Mouse (Mus musculus) kidney, postnatal 14 days (tissue): ENCODE data around the gene Tmem110.
A peak's percentile ranks its signal among the peaks of the same experiment; 100 is the strongest.

ENCODE experiments used
- DNase-seq: peaks from one replicate; pipeline ENCODE4 v3.0.0; 2022; ENCODE audit warnings: mixed read lengths

Tmem110 gene

DNA sequence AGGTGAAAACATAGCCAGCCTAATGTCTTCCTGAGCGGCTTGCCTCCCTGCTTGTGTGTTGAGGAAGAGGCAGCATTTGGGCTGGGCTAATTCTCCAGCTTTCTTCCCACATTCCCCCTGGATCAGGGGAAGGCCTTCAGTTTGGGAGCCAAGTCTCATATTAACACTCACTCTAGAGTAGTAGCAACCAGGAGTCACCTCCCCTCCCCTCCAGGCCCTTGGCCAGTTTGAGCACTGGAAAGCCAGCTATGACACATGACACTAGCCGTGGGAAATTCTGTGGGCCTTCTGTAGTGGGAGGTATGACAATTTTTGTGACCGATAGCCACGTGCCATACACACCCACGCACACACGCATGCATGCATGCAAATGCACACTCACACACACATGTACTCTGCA, 80.6 kb downstream of the Tmem110 start:
- DNase-seq, result no peak

DNA sequence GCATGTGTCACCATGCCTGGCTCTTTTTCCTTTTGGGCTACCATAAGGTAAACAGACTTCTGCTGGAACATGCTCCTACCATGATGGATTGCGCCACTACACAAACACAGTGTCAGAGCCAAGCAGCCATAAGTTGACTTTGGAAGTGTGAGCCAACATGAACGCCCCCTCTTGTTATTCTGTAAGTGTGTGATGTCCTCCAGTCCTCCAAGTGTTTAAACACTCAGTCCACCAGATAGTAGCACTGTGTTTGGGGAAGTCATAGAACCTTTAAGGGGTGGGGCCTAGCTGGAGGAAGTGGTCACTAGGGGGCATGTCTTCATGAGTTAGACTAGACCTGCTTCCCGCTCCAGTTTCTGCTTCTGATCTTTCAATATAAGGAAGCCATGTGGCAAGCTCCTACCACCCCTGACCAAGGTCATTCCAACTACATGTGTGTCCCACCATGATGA, 82.5 kb downstream of the Tmem110 start:
- no peak for DNase-seq

DNA sequence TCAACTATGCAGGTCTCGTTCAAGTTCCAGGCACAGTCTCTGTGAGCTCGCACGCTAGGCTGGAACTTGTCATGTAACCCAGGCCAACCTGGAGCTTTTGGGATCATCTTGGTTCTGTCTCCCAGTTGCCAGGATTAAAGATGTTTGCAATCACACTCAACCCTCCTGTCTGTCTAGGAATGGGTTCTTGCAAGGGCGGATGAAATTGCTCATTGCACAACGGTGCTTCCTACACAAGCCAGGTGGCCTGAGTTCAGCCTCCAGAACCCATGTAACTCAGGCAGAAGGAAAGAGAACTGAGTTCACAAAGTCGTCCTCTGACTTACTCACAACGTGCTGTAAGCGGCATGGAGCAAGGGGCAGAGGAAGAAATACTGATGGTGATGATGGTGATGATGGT, 85.8 kb downstream of the Tmem110 start:
- DNase-seq, result no peak

GRCm38 (mm10) chr14:30912641-30913040, 87.3 kb downstream of the Tmem110 start:
- peak; percentile 39 for DNase-seq

DNA sequence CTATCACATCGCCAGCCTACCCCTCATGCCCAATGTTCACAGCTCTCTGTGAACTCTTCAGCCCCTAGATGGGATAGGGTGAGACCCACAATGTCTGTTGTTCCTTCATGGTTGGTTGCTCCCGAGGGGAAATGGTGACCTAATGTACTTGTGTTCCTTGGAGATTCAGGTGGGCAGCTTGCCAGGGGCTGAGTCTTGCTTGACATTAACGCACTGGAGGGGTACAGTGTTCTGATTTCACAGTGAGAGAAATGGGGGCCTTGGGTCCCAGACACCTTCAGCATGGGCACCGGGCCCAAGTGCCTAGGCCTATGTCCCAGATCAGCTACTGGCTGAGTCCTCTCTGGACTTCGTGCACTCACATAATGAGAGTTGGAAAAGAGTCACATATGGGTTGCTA, 88.0 kb downstream of the Tmem110 start:
- DNase-seq, result peak; percentile 69

GRCm38 (mm10) chr14:30916516-30916915, 91.1 kb downstream of the Tmem110 start:
- no peak for DNase-seq

- DNase-seq, result no peak
These were observed 96.8 kb downstream of the Tmem110 start for GRCm38 (mm10) chr14:30922053-30922670.

DNA sequence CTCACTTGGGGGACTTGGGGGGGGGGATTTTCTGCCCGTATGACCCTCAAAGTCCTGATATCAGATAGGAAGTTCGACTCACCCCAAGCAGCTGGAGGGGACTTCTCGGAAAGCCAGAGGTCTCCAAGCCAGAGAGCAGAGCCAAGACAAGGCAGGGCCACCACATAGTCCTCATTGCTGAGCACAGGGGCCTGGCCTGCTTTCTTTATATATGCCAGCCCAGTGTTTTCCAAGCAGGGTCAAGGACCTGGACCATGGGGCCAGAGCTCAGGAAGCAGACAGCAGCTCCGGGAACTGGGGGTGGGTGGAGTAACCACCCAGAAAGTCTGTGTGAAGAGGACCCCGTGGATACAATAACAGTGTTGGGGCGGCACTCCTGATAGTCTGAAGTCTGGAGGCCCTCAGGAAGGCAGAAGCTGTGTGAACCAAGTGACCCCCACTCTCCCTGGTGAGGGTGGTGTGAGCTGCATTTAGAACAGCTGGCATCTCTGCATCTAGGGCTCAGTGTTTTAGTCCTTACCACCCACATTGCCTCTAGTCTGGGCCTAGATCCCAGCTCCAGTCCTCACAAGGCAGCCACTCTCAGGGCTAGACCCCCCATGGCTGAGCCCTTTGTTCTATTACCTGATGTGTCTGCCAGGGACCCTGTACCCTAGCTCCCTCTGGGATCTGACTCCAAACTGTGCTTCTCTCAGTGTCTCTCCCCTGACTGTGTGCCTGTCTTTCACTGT, 98.2 kb downstream of the Tmem110 start, which contains the start of gene Itih3:
Itih3 (minus strand) TSS at position 386 of the 731 bp plus-strand sequence.
- peak; percentile 28 for DNase-seq

- DNase-seq, result no peak
These were observed 100.1 kb downstream of the Tmem110 start for GRCm38 (mm10) chr14:30925492-30925891.
